8 mouse cellular contexts compared by ENCODE assay signal in the genomic region with DNA sequence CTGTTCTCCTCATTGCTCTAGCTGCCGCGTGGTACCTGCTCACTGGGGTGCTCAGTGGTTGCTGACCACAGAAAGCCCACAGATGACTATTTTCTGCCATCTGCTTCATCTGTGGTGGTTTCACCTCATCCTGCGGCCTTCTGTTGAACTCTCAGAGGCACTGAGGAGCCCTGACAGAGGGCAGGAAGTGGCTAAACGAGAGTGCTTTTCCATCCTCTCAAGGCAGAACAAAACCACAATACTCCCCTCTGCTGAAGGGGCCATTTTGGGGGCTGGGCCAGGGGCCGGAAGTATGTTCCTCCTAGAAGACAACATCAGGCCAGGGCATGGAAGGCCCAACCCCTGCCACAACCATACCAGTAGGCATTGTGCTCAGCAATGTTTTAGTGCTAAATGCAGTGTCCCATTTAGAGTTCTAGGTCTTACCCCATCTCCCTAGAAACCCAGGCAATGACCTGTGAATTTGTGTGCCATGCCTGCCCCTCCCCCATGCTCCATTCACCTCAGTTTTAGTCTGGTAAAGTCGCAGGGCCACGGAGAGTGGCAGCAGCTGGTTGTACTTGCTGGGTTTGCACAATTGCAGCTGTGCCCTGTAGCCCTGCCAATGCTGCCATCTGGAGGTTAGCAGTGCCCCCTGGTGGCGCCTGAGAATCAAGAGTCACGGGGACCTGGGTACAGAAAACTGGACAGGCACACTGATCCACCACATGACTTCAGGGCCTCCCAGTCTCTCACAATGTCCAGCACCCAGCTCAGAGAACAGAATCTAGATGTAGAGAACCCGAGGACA. TPM values are rescaled to one million over a fixed set of nuclear protein-coding genes. Genes with fewer than 3 reads are reported as not detected.
A peak's percentile ranks its signal among the peaks of the same experiment; 100 is the strongest.
DNase-seq lines count a peak whose midpoint lies in the region; ATAC-seq lines count a peak whose summit lies in the region.

No protein-coding gene starts in this region.

- 23% methylated on average over 10 of the region's 10 CpGs for WGBS in embryonic facial prominence, embryonic 10.5 days
- WGBS in midbrain, embryonic 11.5 days: 28% methylated on average over 10 of the region's 10 CpGs

- intact Hi-C loops in left cerebral cortex, postnatal 4 days (cut with DNase I): no loop called here

- H3K4me1 ChIP-seq in embryonic facial prominence, embryonic 10.5 days: peaks cover 12% of the 10 kb centered on the region
- H3K4me1 ChIP-seq in midbrain, embryonic 11.5 days (ENCODE audit: control insufficient read depth, insufficient read depth, low read length): peaks cover 5% of the 10 kb centered on the region; the same call in 1 of the 2 replicates

- H3K9ac ChIP-seq in midbrain, embryonic 11.5 days (ENCODE audit: low read length): no peak overlapping the region

- no peaks in the 10 kb centered on the region for H3K9me3 ChIP-seq in embryonic facial prominence, embryonic 10.5 days
- H3K9me3 ChIP-seq in midbrain, embryonic 11.5 days (ENCODE audit: control insufficient read depth, low read length): no peaks in the 10 kb centered on the region

- ATAC-seq in midbrain, embryonic 11.5 days (ENCODE audit: low FRiP score): peak; percentile 82

- H3K27me3 ChIP-seq in embryonic facial prominence, embryonic 10.5 days (replicated peaks; ENCODE audit: low read depth, poor library complexity, severe bottlenecking): no peaks in the 10 kb centered on the region
- no peaks in the 10 kb centered on the region for H3K27me3 ChIP-seq in midbrain, embryonic 11.5 days (ENCODE audit: control insufficient read depth, insufficient read depth, low read length)

- no peaks in the 10 kb centered on the region for H3K36me3 ChIP-seq in embryonic facial prominence, embryonic 10.5 days (replicated peaks)
- H3K36me3 ChIP-seq in midbrain, embryonic 11.5 days (ENCODE audit: control insufficient read depth, insufficient read depth, low read length): no peaks in the 10 kb centered on the region

- no peak overlapping the region for H3K4me2 ChIP-seq in midbrain, embryonic 11.5 days

- peak overlapping the region; percentile 27; the same call in 1 of the 2 replicates for H3K27ac ChIP-seq in embryonic facial prominence, embryonic 10.5 days (replicated peaks)
- no peak overlapping the region for H3K27ac ChIP-seq in midbrain, embryonic 11.5 days (ENCODE audit: low read depth, low read length)

- DNase-seq in adrenal gland, postnatal 10 days: peak; percentile 93
- DNase-seq in embryonic facial prominence, embryonic 10.5 days (ENCODE audit: low spot score): peak; percentile 87
- DNase-seq in heart, adult 11 months: peak; percentile 98
- DNase-seq in kidney, adult 11 months: peak; percentile 86
- peak; percentile 92 for DNase-seq in left cerebral cortex, postnatal 4 days
- peak; percentile 98 for DNase-seq in midbrain, embryonic 11.5 days (ENCODE audit: low spot score, missing footprints)
- DNase-seq in right cerebral cortex, postnatal 4 days: peak; percentile 86
- peak; percentile 59 for DNase-seq in yolk sac, embryonic 10.5 days (ENCODE audit: low spot score)

- H3K4me3 ChIP-seq in embryonic facial prominence, embryonic 10.5 days: peak overlapping the region; percentile 34; the same call in 1 of the 2 replicates
- H3K4me3 ChIP-seq in midbrain, embryonic 11.5 days (ENCODE audit: low read depth, low read length): no peak overlapping the region

RNA-seq across cellular contexts. Expression of gene Grtp1, which starts 13.3 kb away (rescaled TPM):
- total RNA-seq in adrenal gland, postnatal 10 days (2021): 10 to 100 TPM; 10.3 to 13.4 TPM
- polyA plus RNA-seq in embryonic facial prominence, embryonic 10.5 days (2016; fragmentation: Nextera tagmentation; extraction: Ambion mirVana): 15.3 and 15.4 TPM in 2 replicates
- total RNA-seq in left cerebral cortex, postnatal 4 days (2021): 1 to 10 TPM; 7.8 to 8.9 TPM
- 20.9 and 22.0 TPM in 2 replicates for polyA plus RNA-seq in midbrain, embryonic 11.5 days (2014; fragmentation: Nextera tagmentation; extraction: Ambion mirVana)

RNA-seq across cellular contexts. Expression of gene Adprhl1, which starts 40.3 kb away (rescaled TPM):
- total RNA-seq in adrenal gland, postnatal 10 days (2021): 1 to 10 TPM; 2.2 to 9.3 TPM
- 0.39 and 0.70 TPM in 2 replicates for polyA plus RNA-seq in embryonic facial prominence, embryonic 10.5 days (2016; fragmentation: Nextera tagmentation; extraction: Ambion mirVana)
- 1 to 10 TPM; 1.8 to 1.9 TPM for total RNA-seq in left cerebral cortex, postnatal 4 days (2021)
- not detected in 2 replicates for polyA plus RNA-seq in midbrain, embryonic 11.5 days (2014; fragmentation: Nextera tagmentation; extraction: Ambion mirVana)

RNA-seq across cellular contexts. Expression of gene Lamp1, which starts 54.7 kb away (rescaled TPM):
- total RNA-seq in adrenal gland, postnatal 10 days (2021): 100 to 1,000 TPM; 351 to 364 TPM
- polyA plus RNA-seq in embryonic facial prominence, embryonic 10.5 days (2016; fragmentation: Nextera tagmentation; extraction: Ambion mirVana): 183 TPM in 2 replicates
- 100 to 1,000 TPM; 241 to 259 TPM for total RNA-seq in left cerebral cortex, postnatal 4 days (2021)
- 274 and 282 TPM in 2 replicates for polyA plus RNA-seq in midbrain, embryonic 11.5 days (2014; fragmentation: Nextera tagmentation; extraction: Ambion mirVana)
